Mouse (Mus musculus): Measurements from ENCODE around the gene Dpp3. TPM values are rescaled to one million over a fixed set of nuclear protein-coding genes. Genes with fewer than 3 reads are reported as not detected.
"Not testable (repeated sequence)": the region's sequence is repeated elsewhere in the genome, so short reads cannot be mapped to it uniquely, and the experiment has no call there.

Gene Dpp3
- total RNA-seq, 2 experiments from 2014 or later = 37.2 to 39.0 TPM

DNA sequence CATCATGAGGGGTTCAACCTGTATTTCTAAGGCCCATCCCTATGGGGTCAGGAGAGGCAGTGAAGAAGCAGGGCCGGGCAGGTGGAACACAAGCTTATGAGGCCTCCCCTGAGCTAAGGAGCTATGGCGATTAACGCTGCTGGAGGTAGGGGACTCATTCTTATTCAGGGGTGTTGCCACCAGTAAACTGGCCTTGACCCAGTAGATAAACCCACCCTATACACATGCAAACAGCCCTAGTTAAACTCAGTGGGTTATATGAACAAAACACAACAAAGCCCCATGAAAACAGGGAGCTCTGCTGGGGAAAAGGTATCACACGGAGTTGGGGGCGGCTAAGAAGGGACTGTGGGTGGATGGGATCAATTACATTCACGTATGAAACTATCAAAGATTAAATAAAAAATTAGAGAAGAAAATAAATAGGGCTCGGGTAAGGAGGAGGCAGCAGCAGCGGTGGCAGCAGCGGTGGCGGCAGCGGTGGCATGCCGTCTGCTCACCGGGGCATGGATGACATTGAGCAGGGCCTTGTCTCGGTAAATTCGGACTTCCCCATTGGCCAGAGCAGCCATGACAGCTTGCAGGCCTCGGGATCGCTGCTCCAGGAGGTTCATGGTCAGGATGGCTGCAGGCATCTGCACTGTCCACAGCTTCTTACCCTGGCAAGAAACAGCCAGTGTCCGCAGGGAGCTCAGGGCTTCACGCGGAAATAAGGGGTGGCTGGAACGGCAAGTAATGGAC, 31.1 kb downstream of the Dpp3 start:
- no peak for DNase-seq (ENCODE audit: low spot score in 2 of 2)

- no peak for DNase-seq (ENCODE audit: low spot score in 2 of 2)
These were observed 36.3 kb downstream of the Dpp3 start for GRCm38 (mm10) chr19:4891798-4892197.

DNA sequence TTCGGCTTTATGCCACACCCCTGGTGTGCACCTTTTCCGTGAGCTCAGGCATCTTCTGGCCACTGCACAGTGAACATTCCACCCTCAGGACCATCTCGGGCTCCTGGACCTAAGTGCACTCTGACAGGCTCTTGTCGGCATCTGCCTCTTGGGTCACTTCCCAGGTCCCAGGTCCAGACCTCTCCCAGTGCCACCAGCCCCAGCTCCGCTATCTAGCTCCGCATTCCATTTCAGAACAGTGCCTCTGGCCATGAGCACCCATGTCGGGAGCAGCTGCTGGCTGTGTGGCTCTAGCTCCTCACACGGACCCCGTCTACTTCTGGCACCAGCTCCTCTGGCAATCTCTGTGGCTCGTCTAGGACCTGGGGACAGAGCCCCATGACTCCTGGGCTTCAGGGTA, 38.3 kb downstream of the Dpp3 start:
- no peak for DNase-seq (ENCODE audit: low spot score in 2 of 2)

GRCm38 (mm10) chr19:4883961-4884360, 44.1 kb downstream of the Dpp3 start:
- no peak for DNase-seq (ENCODE audit: low spot score in 2 of 2)

GRCm38 (mm10) chr19:4879324-4879703, 48.8 kb downstream of the Dpp3 start:
- no peak for DNase-seq (ENCODE audit: low spot score in 2 of 2)

DNA sequence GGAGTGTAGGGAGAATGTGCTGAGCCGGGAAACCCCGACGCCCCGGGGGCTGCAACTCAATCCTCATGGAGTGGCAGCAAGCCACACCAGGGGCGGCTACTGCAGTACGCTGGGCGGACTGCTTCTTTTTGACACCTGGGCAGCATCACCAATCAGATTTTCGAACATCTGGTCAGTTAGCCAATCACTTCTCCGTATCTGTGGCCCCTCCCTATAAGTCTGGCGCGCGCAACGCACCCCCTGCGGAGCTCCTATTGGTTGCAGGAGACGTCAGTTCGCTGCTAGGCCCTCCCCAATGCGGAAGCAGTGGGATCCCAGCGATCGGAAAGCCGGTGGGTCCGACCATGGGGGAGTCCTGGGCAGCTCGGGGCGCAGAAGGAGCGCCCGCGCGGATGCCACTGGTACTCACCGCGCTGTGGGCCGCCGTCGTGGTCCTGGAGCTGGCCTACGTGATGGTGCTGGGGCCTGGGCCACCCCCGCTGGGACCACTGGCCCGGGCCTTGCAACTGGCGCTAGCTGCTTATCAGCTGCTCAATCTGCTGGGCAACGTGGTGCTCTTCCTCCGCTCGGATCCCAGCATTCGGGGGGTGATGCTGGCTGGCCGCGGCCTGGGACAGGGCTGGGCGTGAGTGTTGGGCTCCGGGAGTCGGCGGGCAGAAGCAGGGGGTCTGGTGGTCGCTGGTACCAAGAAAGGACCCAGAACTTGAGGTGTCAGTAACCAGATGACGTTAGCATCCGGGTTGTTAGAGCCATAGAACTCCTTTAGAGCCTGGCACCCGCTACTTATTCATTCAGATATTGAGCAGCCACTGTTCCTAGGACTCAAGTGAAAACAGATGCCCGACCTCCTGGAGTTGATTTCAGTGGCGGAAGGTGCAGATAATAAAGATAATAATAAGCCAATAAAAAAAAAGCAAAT, 49.4 kb downstream of the Dpp3 start, which contains the start of gene Zdhhc24:
TSS of gene Zdhhc24 (plus strand) at position 264 of the 919 bp plus-strand sequence.
- DNase-seq (ENCODE audit: low spot score in 2 of 2) = peak; percentile 95 to 97

DNA sequence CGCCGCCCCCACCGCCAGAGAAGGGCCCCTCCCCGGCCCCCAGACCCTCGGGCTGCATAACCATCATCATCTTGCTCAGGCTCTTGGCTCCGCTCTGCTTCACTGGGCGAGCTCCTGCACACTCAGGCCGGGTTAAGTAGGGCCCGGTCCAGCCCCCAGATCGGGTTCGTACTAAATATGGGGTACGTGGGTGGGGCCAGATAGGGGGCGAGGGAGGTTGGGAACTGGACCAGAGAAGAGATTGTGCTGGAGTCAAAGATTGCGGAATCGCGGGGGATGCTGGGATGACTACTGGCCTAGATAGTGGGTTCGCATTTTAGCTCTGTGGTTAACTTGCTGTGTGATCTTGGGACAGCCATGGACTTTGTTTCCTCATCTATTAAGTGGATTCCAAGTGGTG, 50.3 kb downstream of the Dpp3 start, which contains the start of gene Actn3:
TSS of gene Actn3 (minus strand) at position 125 of the 400 bp plus-strand sequence.
- DNase-seq (ENCODE audit: low spot score in 2 of 2) = no peak

DNA sequence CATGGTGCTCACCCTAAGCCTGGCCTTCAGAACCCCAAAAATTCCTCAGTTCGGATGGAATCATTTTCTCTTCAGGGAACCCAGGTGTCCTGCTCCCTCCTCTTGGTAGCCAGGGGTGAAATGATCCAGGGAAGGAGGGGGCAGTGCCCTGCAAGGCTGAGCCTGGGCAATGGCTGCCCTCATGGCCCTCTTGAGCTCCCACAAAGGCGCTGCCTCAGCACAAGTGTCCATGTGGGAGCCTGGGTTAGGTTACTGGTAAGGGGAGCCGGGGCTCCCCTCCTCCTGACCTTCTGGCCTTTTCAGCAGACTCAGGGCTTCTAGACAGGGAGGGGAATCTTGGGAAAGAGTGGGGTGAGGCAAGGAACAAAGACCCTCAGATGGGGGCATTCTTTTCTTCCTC, 51.3 kb downstream of the Dpp3 start:
- DNase-seq (ENCODE audit: low spot score in 2 of 2) = no peak

GRCm38 (mm10) chr19:4876241-4876640, 51.8 kb downstream of the Dpp3 start:
- DNase-seq (ENCODE audit: low spot score in 2 of 2) = no peak

GRCm38 (mm10) chr19:4874613-4875012, 53.5 kb downstream of the Dpp3 start:
- not testable (repeated sequence) for DNase-seq (ENCODE audit: low spot score in 2 of 2)

- no peak for DNase-seq (ENCODE audit: low spot score in 2 of 2)
These were observed 62.9 kb downstream of the Dpp3 start for GRCm38 (mm10) chr19:4865147-4865546.

DNA sequence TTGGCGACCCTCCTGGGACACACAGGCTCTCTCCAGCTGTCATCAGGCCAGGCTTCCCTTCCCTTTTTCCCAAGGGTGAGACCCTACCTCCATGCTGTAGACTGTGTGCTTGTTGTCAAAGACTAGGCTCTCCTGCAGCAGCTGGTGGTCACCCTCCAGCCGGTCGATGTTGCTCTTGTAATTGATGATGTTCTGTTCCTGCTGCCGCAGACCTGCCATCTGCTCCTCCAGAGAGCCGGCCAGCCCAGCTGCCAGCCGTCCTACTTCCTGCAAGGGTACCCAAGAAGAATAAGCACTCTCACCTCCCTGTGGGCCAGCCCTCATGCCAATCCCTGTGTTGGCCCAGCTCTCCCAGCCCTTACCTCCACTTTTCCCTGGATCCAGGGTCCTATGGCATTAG, 65.0 kb downstream of the Dpp3 start:
- no peak for DNase-seq (ENCODE audit: low spot score in 2 of 2)

GRCm38 (mm10) chr19:4859081-4859480, 69.0 kb downstream of the Dpp3 start:
- no peak for DNase-seq (ENCODE audit: low spot score in 2 of 2)

Other genes with a start within 250 kb of the Dpp3 start
- 1 to 10 TPM; 1.1 to 1.6 TPM for gene Gm960, start 229.6 kb downstream of the Dpp3 start, total RNA-seq (2021)
- 100 to 1,000 TPM; 561 to 574 TPM for gene Sptbn2, start 217.1 kb downstream of the Dpp3 start, total RNA-seq (2021)
- 10 to 100 TPM; 20.1 to 21.0 TPM for gene Rbm4b, start 171.8 kb downstream of the Dpp3 start, total RNA-seq (2021)
- gene Rbm4, start 134.4 kb downstream of the Dpp3 start, total RNA-seq (2021) = 10 to 100 TPM; 97.8 to 99.1 TPM
- gene Gm21992, start 116.7 kb downstream of the Dpp3 start, total RNA-seq (2021) = 10 to 100 TPM; 24.5 to 31.9 TPM
- 10 to 100 TPM; 47.7 to 53.1 TPM for gene Rbm14, start 116.7 kb downstream of the Dpp3 start, total RNA-seq (2021)
- 10 to 100 TPM; 33.2 to 35.4 TPM for gene Ccs, start 89.0 kb downstream of the Dpp3 start, total RNA-seq (2021)
- 1 to 10 TPM; 2.0 to 2.2 TPM for gene Ccdc87, start 88.9 kb downstream of the Dpp3 start, total RNA-seq (2021)
- 100 to 1,000 TPM; 104 to 111 TPM for gene Ctsf, start 73.2 kb downstream of the Dpp3 start, total RNA-seq (2021)
- gene Actn3, start 50.4 kb downstream of the Dpp3 start, total RNA-seq (2021) = under 1 TPM; 0.89 to 0.96 TPM
- gene Zdhhc24, start 49.6 kb downstream of the Dpp3 start, total RNA-seq (2021) = 10 to 100 TPM; 22.4 to 24.3 TPM
- gene Bbs1, start 21.7 kb downstream of the Dpp3 start, total RNA-seq (2021) = 10 to 100 TPM; 36.8 to 40.0 TPM
- 10 to 100 TPM; 26.2 to 31.3 TPM for gene Peli3, start 14.8 kb upstream of the Dpp3 start, total RNA-seq (2021)
- 10 to 100 TPM; 60.7 to 62.1 TPM for gene Mrpl11, start 33.9 kb upstream of the Dpp3 start, total RNA-seq (2021)
- 10 to 100 TPM; 12.4 to 15.1 TPM for gene Npas4, start 62.0 kb upstream of the Dpp3 start, total RNA-seq (2021)
- gene Slc29a2, start 95.6 kb upstream of the Dpp3 start, total RNA-seq (2021) = 10 to 100 TPM; 16.0 to 17.5 TPM
- gene B4gat1, start 110.5 kb upstream of the Dpp3 start, total RNA-seq (2021) = 100 to 1,000 TPM; 114 to 120 TPM
- 1 to 10 TPM; 6.2 to 6.7 TPM for gene AC124502.3, start 110.6 kb upstream of the Dpp3 start, total RNA-seq (2021)
- 10 to 100 TPM; 22.4 to 23.2 TPM for gene Brms1, start 113.1 kb upstream of the Dpp3 start, total RNA-seq (2021)
- 100 to 1,000 TPM; 106 to 107 TPM for gene Rin1, start 122.2 kb upstream of the Dpp3 start, total RNA-seq (2021)
- 1 to 10 TPM; 1.7 to 1.8 TPM for gene Cd248, start 139.8 kb upstream of the Dpp3 start, total RNA-seq (2021)
- gene Tmem151a, start 157.2 kb upstream of the Dpp3 start, total RNA-seq (2021) = 100 to 1,000 TPM; 124 to 128 TPM
- 10 to 100 TPM; 21.6 to 24.0 TPM for gene Yif1a, start 160.3 kb upstream of the Dpp3 start, total RNA-seq (2021)
- gene Cnih2, start 170.2 kb upstream of the Dpp3 start, total RNA-seq (2021) = 100 to 1,000 TPM; 595 to 617 TPM
- 100 to 1,000 TPM; 160 to 170 TPM for gene Rab1b, start 178.8 kb upstream of the Dpp3 start, total RNA-seq (2021)
- 100 to 1,000 TPM; 230 to 231 TPM for gene Klc2, start 190.3 kb upstream of the Dpp3 start, total RNA-seq (2021)

Data from layer of hippocampus, adult 18-20 months (tissue).